Mouse (Mus musculus) E14TG2a.4 (cell line): ENCODE data around the gene Gm13088.
"Not testable (repeated sequence)": the region's sequence is repeated elsewhere in the genome, so short reads cannot be mapped to it uniquely, and the experiment has no call there.

ENCODE experiments used
- H3K27me3 ChIP-seq: 2 replicates; pipeline ENCODE4 v1.6.1; 2014; ENCODE audit warnings: low read length, control low read depth; ENCODE audit not compliant: insufficient read depth
- H3K36me3 ChIP-seq: 2 replicates; pipeline ENCODE4 v1.6.1; 2014; ENCODE audit warnings: low read length, control low read depth; ENCODE audit not compliant: insufficient read depth
- H3K4me1 ChIP-seq: replicated peaks from 2 replicates; pipeline ENCODE4 v1.6.1; 2014; ENCODE audit warnings: low read depth, low read length, control low read depth
- H3K4me3 ChIP-seq: replicated peaks from 2 replicates; pipeline ENCODE4 v1.5.1; 2014; ENCODE audit warnings: mild to moderate bottlenecking, low read length
- H3K9me3 ChIP-seq: 2 replicates; pipeline ENCODE4 v1.6.1; 2014; ENCODE audit warnings: low read length, control low read depth
- CTCF ChIP-seq: conservative IDR thresholded peaks from 2 replicates; pipeline ENCODE4 v1.5.1; 2014; ENCODE audit warnings: low read length
- NANOG ChIP-seq: IDR thresholded peaks from 2 replicates; pipeline ENCODE4 v1.6.1; 2014; ENCODE audit warnings: borderline replicate concordance, low read length, mixed read lengths
- POU5F1 ChIP-seq: IDR thresholded peaks from 2 replicates; pipeline ENCODE4 v1.6.1; 2014; ENCODE audit warnings: low read length, borderline replicate concordance

The Gm13088 gene

DNA sequence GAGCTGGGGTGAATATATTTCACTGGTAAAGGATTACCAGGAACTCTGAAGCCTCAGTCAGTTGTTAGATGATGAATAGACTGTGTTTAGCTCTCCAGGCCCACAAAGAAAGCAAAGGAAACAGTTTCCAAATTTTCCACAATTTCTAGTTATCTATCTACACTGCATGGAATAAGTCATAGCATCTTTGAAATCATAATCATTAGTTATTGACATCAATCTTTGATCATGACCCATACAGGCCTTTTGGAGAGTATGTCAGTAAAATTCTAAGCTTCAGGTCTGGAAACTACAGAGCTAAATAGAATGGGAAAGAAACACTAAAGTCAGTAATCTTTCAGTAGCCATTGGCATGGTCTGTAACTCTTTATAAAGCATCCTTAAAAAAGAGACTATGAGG lies at the start of gene Gm13088:
TSS of gene Gm13088 (minus strand) at position 101 of the 400 bp plus-strand sequence.
- H3K9me3 ChIP-seq, H3K4me1 ChIP-seq, H3K4me3 ChIP-seq, H3K36me3 ChIP-seq, H3K27me3 ChIP-seq: not testable (repeated sequence)

- Histone ChIP-seq H3K4me3 (no peak within 1 kb of the TSS), H3K4me1 (no peaks in the 10 kb centered on the region), H3K9me3 (peaks cover 10% of the 10 kb centered on the region), H3K36me3 (no peaks in the 10 kb centered on the region), H3K27me3 (no peaks in the 10 kb centered on the region)
- TF ChIP-seq CTCF (no peak), POU5F1 (no peak), NANOG (no peak)
These were observed 45.6 kb upstream of the Gm13088 start, which contains the start of gene Gm13089 for GRCm38 (mm10) chr4:143702611-143703010. Gene Gm13089 (minus strand): TSS chr4:143702711.

GRCm38 (mm10) chr4:143618101-143618500 lies 38.9 kb downstream of the Gm13088 start:
- not testable (repeated sequence) for H3K4me1 ChIP-seq, H3K4me3 ChIP-seq, H3K9me3 ChIP-seq, H3K36me3 ChIP-seq, H3K27me3 ChIP-seq

GRCm38 (mm10) chr4:143614703-143615102 lies 42.3 kb downstream of the Gm13088 start, which contains the start of gene Gm13083:
Gene Gm13083 (plus strand): TSS chr4:143615003.
- not testable (repeated sequence) for H3K36me3 ChIP-seq, H3K4me1 ChIP-seq, H3K9me3 ChIP-seq, H3K4me3 ChIP-seq, H3K27me3 ChIP-seq

GRCm38 (mm10) chr4:143611927-143612326 lies 45.1 kb downstream of the Gm13088 start:
- not testable (repeated sequence) for H3K4me1 ChIP-seq, H3K36me3 ChIP-seq, H3K4me3 ChIP-seq, H3K9me3 ChIP-seq, H3K27me3 ChIP-seq
